Mouse (Mus musculus) ovary, adult 2 months (tissue): ENCODE results near the gene Lrpprc. TPM values are rescaled to one million over a fixed set of nuclear protein-coding genes. Genes with fewer than 3 reads are reported as not detected.

ENCODE experiments used
- polyA plus RNA-seq: library from polyadenylated mRNA; depleted of rRNA; stranded (reverse); fragments of >200 nt; gene quantifications from 2 replicates; pipeline ENCODE4 v1.2.3, GENCODE M21; 2012; rRNA removed

Lrpprc gene
- polyA plus RNA-seq, result 9.0 and 13.1 TPM in 2 replicates

DNA sequence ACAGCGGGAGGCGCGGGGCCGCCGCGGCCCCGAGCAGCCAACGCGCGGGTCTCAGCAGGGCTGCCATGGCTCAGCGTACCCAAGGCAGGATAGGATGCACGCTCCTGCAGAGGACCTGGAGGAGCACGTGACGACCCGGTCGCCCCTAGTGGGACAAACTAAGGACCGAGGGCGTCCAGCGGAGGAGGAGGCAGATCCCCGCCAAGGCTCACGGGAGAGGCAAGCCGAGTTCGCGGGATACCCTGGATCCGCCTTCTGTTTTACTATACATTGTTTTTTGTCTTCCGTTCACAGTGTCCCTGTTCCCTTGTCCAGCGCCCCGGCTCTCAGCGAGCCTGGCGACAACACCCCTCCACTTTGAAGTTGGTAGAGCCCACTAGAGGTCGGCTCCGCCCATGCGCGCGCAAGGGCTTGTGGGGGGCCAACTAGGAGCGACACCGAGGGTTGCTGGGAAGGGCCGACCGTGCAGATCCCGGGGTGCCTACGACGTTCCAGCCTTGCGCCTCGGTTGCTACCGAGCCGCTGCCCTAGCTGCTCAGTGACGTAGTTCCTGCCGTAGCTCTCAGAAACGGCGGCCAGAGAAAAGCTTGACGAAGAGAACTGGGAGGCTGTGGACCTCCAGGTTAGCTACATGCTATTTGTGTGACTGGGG is at the start of gene Lrpprc:
TSS of gene Lrpprc (minus strand) at position 343 of the 652 bp plus-strand sequence.

DNA sequence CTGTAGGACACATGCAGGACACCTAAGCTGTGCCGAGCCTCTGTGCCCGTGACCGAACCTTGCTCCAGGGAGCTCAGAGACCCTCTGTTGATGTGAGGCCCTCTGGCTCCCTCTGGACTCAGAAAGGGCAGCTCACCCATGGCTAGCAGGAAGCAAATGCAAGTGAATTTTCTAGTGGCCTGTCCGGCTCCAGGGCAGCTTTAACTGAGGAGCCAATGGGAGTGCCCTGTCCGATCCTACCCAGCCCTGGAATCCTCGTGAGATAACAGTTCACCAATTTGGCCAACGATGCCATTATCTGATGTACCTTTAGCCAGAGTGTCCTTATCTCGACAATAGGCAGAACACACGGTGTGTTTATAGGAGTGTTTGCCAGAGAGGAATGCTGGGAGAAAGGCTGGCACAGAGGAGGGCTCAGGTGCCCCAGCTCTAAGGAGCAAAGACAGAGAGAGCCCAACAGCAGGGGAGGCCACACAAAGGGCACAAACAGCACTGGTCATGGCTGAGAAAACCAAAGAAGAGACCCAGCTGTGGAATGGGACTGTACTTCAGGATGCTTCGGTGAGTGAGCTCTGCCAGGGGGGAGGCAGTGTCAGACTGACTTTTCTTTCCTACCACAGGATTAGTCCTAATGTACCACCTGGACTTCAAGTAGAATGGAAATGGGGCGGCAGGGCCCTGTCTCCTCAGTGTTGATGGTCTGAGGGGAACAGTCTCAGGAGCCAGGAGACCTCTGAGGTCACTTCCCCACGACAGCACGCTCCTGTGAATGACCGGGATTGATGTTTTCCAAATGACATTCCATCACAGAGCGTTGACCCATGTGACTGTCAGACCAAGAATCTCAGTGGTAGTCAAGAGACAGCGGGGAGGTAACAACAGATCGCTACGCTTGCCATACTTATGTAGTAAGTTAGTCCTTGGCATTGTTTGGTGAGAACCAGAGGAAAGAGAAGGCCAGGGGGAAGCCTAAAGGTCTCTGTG is 107.6 kb downstream of the Lrpprc start, which contains the start of gene Abcg5:
TSS of gene Abcg5 (minus strand) at position 278 of the 984 bp plus-strand sequence.

DNA sequence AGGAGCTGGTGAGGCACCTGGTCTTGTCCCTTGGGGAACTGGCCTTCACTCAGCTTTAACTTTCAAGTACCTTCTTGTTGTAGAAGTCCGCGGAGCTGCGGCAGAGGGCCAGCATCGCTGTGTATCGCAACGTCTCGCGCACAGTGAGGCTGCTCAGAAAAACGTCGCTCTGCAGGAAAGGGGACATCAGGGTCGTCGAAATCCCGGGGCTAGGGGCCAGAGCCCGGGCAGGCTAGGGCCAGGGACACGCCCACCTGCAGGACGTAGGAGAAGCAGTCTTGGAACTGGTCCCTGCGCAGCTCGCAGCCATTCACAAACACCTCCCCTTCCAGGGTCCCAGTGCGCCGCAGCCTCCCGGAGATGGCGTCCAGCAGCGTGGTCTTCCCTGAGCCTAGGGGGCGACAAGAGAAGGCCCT is 114.6 kb downstream of the Lrpprc start, which contains the start of gene Abcg8:
TSS of gene Abcg8 (plus strand) at position 352 of the 416 bp plus-strand sequence.

Other genes starting within 250 kb of the Lrpprc start
- 3.5 TPM in 2 replicates for gene Dync2li1, start 164.3 kb downstream of the Lrpprc start, polyA plus RNA-seq
- gene Abcg8, start 114.5 kb downstream of the Lrpprc start, polyA plus RNA-seq, result 0.16 and 0.25 TPM in 2 replicates
- gene Abcg5, start 107.8 kb downstream of the Lrpprc start, polyA plus RNA-seq, result 0.54 and 0.67 TPM in 2 replicates
- 13.6 and 18.4 TPM in 2 replicates for gene Ppm1b, start 166.0 kb upstream of the Lrpprc start, polyA plus RNA-seq
- 0.30 and 0.35 TPM in 2 replicates for gene Slc3a1, start 237.6 kb upstream of the Lrpprc start, polyA plus RNA-seq